Mouse (Mus musculus): Measurements from ENCODE around the gene Wfdc17.

Wfdc17 gene

GRCm38 (mm10) chr11:83740443-83740991 lies 36.7 kb downstream of the Wfdc17 start:
- no peak for DNase-seq (ENCODE audit: low spot score)

GRCm38 (mm10) chr11:83741841-83742240 lies 38.0 kb downstream of the Wfdc17 start:
- DNase-seq (ENCODE audit: low spot score), result no peak

DNA sequence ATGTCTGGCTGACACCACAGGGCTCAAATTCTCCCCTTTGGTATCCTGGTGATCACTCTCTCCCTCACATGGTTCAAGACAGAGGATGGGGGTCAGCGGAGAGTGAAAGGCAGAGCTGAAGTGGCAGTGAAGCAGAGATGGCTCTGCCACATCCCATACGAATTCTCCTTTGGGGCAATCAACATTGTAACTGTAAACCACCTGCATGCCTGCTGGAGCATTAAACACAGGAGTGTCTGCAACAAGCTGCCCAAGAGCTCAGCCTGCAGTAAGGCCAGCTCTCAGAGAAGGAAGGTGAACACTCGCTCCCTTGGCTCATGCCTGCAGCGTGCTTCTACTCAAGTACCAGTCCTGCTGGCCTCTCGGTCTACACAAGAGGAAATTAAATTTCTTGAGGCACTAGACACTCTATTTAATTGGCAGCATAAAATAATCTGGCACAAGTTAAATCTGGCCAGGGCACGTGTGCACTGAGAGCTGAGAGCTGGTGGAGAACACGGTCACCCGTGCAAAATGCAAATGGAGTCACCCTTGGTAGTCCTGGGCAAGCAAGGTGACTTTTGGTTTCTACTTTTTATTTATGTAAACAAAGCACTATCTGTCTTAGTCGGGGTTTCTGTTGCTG lies 39.1 kb downstream of the Wfdc17 start:
- DNase-seq (ENCODE audit: low spot score), result no peak

GRCm38 (mm10) chr11:83743525-83743924 lies 39.7 kb downstream of the Wfdc17 start:
- DNase-seq (ENCODE audit: low spot score), result no peak

DNA sequence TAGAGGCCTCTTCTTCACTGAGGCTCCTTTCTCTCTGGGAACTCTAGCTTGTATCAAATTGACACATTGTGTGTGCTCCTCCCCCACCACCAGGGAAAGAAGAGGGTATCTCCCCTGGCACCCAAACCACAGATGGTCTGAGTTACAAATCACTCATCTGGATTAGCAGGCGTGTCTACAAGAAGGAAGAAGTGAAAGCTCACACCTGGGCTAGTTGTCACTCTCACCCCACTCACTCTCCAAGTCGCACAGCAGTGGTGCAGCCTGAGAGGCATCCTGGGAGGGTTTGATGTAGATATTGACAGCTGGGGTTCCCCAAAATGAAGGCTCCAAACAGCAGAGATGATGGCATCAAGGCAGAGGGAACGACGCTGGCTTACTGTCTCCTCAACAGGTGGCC lies 42.4 kb downstream of the Wfdc17 start:
- no peak for DNase-seq (ENCODE audit: low spot score)

DNA sequence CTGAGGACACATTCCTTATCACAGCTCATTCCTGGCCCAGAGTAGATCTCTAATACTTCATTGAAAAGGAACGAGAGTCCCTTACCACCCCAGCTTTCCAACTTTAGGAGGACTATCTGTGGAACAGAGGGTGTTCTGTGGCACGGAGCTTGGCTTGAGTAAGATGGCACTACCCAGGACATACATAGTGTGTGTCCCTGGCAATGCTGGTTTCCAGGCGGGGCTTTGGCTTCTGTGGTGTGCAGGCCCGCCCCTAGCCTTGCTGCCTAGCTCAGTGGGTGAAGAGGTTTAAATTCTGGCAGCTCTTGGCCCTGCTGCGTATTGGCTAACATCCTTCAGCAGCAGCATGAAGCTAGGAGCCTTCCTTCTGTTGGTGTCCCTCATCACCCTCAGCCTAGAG lies 42.9 kb downstream of the Wfdc17 start, which contains the start of gene Wfdc21:
TSS of gene Wfdc21 (plus strand) at position 260 of the 400 bp plus-strand sequence.
- DNase-seq (ENCODE audit: low spot score), result no peak

DNA sequence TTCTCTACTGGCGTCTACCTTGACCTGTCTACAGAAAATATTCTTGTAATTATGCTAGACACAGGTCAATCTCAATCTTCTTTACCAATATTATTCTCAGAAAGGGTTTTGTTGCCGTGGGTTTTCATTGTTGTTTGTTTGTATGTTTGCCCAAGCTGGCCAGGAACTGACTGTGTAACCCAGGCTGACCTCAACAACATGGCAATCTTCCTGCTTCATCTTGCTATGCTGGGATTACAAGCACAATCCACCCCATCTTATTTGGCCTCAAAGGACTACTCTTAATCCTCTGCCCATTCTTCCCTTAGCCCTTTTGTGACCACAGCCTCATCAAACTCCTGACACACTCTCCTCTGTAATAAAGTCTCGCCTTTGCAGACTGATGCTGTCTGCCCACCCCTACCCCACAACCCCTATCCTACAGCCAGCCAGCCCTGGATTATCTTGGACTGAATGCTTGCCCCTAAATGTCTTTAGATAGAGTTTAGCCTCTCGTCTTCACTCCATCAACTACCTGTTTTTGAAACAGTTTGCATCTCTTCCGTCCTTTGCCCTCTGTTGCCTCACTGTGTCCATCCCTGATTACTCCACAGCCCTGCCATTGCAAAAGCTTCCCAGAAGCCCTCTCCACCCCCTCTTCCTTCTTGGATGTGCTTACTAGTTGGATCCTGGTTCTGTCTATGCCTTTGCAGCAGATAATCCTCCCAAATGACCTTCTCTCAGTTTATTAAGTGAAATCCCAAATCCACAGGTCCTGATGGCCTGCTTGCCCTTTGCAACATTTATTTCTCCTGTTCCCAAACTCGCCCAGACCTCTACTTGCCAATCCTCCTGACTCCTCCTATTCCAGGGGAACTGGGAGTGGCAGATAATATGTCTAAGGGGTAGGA lies 43.8 kb downstream of the Wfdc17 start:
- no peak for DNase-seq (ENCODE audit: low spot score)

DNA sequence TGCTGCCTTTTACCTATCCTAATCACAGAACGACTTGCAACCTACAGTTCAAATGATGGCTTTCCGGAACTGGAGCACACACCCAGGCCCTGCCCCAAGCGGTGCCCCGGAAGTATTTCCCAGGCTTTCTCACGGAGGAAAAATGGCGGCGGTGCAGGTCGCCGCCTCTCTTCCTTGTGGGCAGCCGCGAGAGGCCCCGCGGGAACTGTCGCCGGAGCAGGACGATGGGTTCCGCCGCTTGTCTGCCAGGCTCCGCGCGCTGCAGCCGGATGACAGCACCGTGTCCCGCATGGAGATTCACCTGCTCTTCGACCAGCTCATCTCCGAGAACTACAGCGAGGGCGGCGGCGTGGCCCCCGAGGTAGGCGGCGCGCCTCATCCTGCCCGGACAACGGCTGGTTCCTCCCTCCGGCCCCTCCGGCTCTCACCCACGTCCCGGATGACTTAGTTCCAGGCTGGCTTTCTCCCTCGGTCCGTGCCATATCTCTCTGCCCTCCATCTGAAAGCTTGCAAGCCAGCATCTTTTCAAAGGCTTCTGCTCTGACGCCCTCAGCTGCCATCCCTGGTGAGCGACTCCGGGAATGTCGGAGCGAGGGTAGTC lies 49.9 kb downstream of the Wfdc17 start, which contains the start of gene Heatr6:
TSS of gene Heatr6 (plus strand) at position 116 of the 601 bp plus-strand sequence.
- DNase-seq (ENCODE audit: low spot score), result peak; percentile 94

DNA sequence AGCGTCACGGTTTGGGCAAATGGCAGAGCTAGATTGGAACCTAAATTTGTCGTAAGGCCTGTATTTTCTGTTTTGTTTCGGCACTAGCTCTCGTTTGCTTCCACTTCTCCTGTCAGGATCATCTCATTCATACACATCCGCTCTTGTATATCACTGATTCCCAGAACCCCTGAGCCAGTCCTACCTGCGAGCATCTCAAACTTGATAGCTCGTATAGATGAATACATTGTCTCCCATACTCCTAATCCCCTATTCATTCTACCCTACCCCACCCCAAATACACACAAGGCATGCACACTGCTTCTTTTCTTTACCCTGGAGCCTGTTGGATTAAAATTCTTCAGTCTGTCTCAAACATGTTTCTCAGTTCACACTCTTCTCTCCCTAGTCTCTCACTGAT lies 50.4 kb downstream of the Wfdc17 start:
- no peak for DNase-seq (ENCODE audit: low spot score)
